ENCODE assay signal across 9 mouse cellular contexts in genomic region chr16:57243205-57243857, GRCm38 (mm10). TPM values are rescaled to one million over a fixed set of nuclear protein-coding genes. Genes with fewer than 3 reads are reported as not detected.
DNase-seq lines count a peak whose midpoint lies in the region; ATAC-seq and TF ChIP-seq lines count a peak whose summit lies in the region.
"Had no signal": no experiment of that assay in that cellular context is flagged by ENCODE, and none has a peak within 500 bp of the region (broad histone marks: within the 10 kb centered on the region; RNA-seq: fewer than 3 reads in every experiment).

No protein-coding gene starts in this region.

- peak; percentile 71 for ATAC-seq in kidney, embryonic 14.5 days (ENCODE audit: low FRiP score, low TSS enrichment)

- no peak overlapping the region for H3K4me2 ChIP-seq in kidney, embryonic 14.5 days (replicated peaks; ENCODE audit: low read depth, low read length)
- peak overlapping the region; percentile 14 for H3K4me2 ChIP-seq in myocyte (ENCODE audit: low read depth)
- H3K4me2 ChIP-seq: neural tube, embryonic 13.5 days had no signal

- H3K36me3 ChIP-seq in kidney, embryonic 14.5 days (ENCODE audit: control insufficient read depth, insufficient read depth, low read length): no peaks in the 10 kb centered on the region
- H3K36me3 ChIP-seq in myocyte (ENCODE audit: control insufficient read depth, insufficient read depth): no peaks in the 10 kb centered on the region
- H3K36me3 ChIP-seq: neural tube, embryonic 13.5 days had no signal

- DNase-seq in ovary, adult 18-20 months (ENCODE audit: low spot score): peak; percentile 27
- no peak for DNase-seq in ovary, postnatal 14 days (ENCODE audit: low spot score)
- DNase-seq in embryo, embryonic 9.5 days (ENCODE audit: extremely low spot score): peak; percentile 24
- DNase-seq in right cerebral cortex, adult 2 months (ENCODE audit: low spot score in 2 of 2): no peak
- no peak for DNase-seq in layer of hippocampus, postnatal 25 days (ENCODE audit: extremely low spot score in 1 of 2, low spot score in 1 of 2)
- DNase-seq in left cerebral cortex, adult 11 months (ENCODE audit: low spot score): no peak

- H3K9me3 ChIP-seq in kidney, embryonic 14.5 days (ENCODE audit: control insufficient read depth, low read length): no peaks in the 10 kb centered on the region
- H3K9me3 ChIP-seq: neural tube, embryonic 13.5 days had no signal

- no peak for TF ChIP-seq POLR2A in myocyte (IDR thresholded peaks at IDR 0.05; ENCODE audit: insufficient read length, low read depth)

- no peaks in the 10 kb centered on the region for H3K79me2 ChIP-seq in myocyte (ENCODE audit: control insufficient read depth, insufficient read depth)

- no peak overlapping the region for H3K9ac ChIP-seq in kidney, embryonic 14.5 days (ENCODE audit: low read depth, low read length)
- H3K9ac ChIP-seq: neural tube, embryonic 13.5 days had no signal

- no peak overlapping the region for H3K27ac ChIP-seq in kidney, embryonic 14.5 days (ENCODE audit: low read depth, low read length)
- H3K27ac ChIP-seq: neural tube, embryonic 13.5 days had no signal

- WGBS in kidney, embryonic 14.5 days: 49% methylated on average over 10 of the region's 10 CpGs

- H3ac ChIP-seq in myocyte (ENCODE audit: control insufficient read depth, insufficient read length): no peak overlapping the region

- no peaks in the 10 kb centered on the region for H3K4me1 ChIP-seq in kidney, embryonic 14.5 days (ENCODE audit: control insufficient read depth, insufficient read depth, low read length)
- H3K4me1 ChIP-seq: neural tube, embryonic 13.5 days had no signal

- H3K27me3 ChIP-seq in kidney, embryonic 14.5 days (ENCODE audit: control insufficient read depth, insufficient read depth, low read length): no peaks in the 10 kb centered on the region
- no peaks in the 10 kb centered on the region for H3K27me3 ChIP-seq in myocyte (ENCODE audit: control insufficient read depth, insufficient read depth, insufficient read length)
- H3K27me3 ChIP-seq: neural tube, embryonic 13.5 days had no signal

- no peak overlapping the region for H3K4me3 ChIP-seq in kidney, embryonic 14.5 days (ENCODE audit: low read length)
- no peak overlapping the region for H3K4me3 ChIP-seq in myocyte
- H3K4me3 ChIP-seq: neural tube, embryonic 13.5 days had no signal

TF ChIP-seq in myocyte, 11 proteins besides CTCF, POLR2A, EP300 and RAD21:
- TF ChIP-seq USF1 (IDR thresholded peaks at IDR 0.05; ENCODE audit: low read depth) (no peak), MYOD1 (IDR thresholded peaks at IDR 0.05; ENCODE audit: control insufficient read depth in 1 of 3, insufficient read length in 2 of 3, low read depth in 2 of 3) (no peak), MYOG (IDR thresholded peaks at IDR 0.05; ENCODE audit: control insufficient read depth in 1 of 3, insufficient read depth in 1 of 3, insufficient read length in 2 of 3, low read depth in 2 of 3) (no peak), MAX (IDR thresholded peaks at IDR 0.05; ENCODE audit: low read depth) (no peak), SRF (IDR thresholded peaks at IDR 0.05; ENCODE audit: control insufficient read depth, insufficient read length, low read depth) (no peak), CEBPB (IDR thresholded peaks at IDR 0.05; ENCODE audit: insufficient read depth, poor library complexity, severe bottlenecking) (no peak), TCF3 (IDR thresholded peaks at IDR 0.05; ENCODE audit: insufficient read length, low read depth) (no peak), E2F4 (IDR thresholded peaks at IDR 0.05; ENCODE audit: insufficient read depth) (no peak), TCF12 (IDR thresholded peaks at IDR 0.05; ENCODE audit: insufficient read depth, poor library complexity, severe bottlenecking) (no peak), REST (IDR thresholded peaks at IDR 0.05; ENCODE audit: insufficient read depth, insufficient read length) (no peak), POLR2AphosphoS2 (IDR thresholded peaks at IDR 0.05; ENCODE audit: insufficient read length, low read depth) (no peak)

RNA-seq across cellular contexts. Expression of gene Tbc1d23, which starts 12.0 kb away (rescaled TPM):
- 28.1 and 31.2 TPM in 2 replicates for polyA plus RNA-seq in kidney, embryonic 14.5 days (2014; fragmentation: Nextera tagmentation; extraction: Ambion mirVana)
- 9.6 TPM for polyA plus RNA-seq in myocyte (2012; fragmentation: generic; extraction: Trizol)
- 10 to 100 TPM; 37.6 to 42.0 TPM for total RNA-seq in layer of hippocampus, postnatal 25 days (2021)

RNA-seq across cellular contexts. Expression of gene Tmem30c, which starts 49.3 kb away (rescaled TPM):
- 0.09 and 0.41 TPM in 2 replicates for polyA plus RNA-seq in kidney, embryonic 14.5 days (2014; fragmentation: Nextera tagmentation; extraction: Ambion mirVana)
- polyA plus RNA-seq in myocyte (2012; fragmentation: generic; extraction: Trizol): not detected
- total RNA-seq in layer of hippocampus, postnatal 25 days (2021): under 1 TPM in 1 of 2 experiments, not detected in 1; 0.63 TPM

Comparison
In these comparisons a context has a peak if more than half of its experiments do, and no peak if none do; other contexts are left out.
1. DNase-seq: peak in ovary, adult 18-20 months (single experiment) and embryo, embryonic 9.5 days (single experiment); none in ovary, postnatal 14 days (single experiment), right cerebral cortex, adult 2 months (0 of 2), layer of hippocampus, postnatal 25 days (0 of 2) and left cerebral cortex, adult 11 months (single experiment).